Mouse (Mus musculus) hindbrain, embryonic 12.5 days (tissue): ENCODE results near the gene Mettl6. TPM values are rescaled to one million over a fixed set of nuclear protein-coding genes. Genes with fewer than 3 reads are reported as not detected.
"Not testable (repeated sequence)": the region's sequence is repeated elsewhere in the genome, so short reads cannot be mapped to it uniquely, and the experiment has no call there.

Experiments used
- ATAC-seq: fragments of 200-750 bp; cut with Nextera tagmentation; 2 replicates; pipeline ENCODE4 v1.8.0; 2017; ENCODE audit warnings: moderate TSS enrichment; ENCODE audit not compliant: low FRiP score
- H3K27ac ChIP-seq: fragments of 300-500 bp; sonication (generic); 2 replicates; pipeline ENCODE4 v1.5.1; 2016; ENCODE audit warnings: mild to moderate bottlenecking
- H3K27me3 ChIP-seq: fragments of 300-500 bp; sonication (generic); 2 replicates; pipeline ENCODE4 v1.6.1; 2016; ENCODE audit warnings: mild to moderate bottlenecking
- H3K36me3 ChIP-seq: fragments of 300-500 bp; sonication (generic); 2 replicates; pipeline ENCODE4 v1.6.1; 2016; ENCODE audit warnings: mild to moderate bottlenecking
- H3K4me1 ChIP-seq: fragments of 300-500 bp; sonication (generic); 2 replicates; pipeline ENCODE4 v1.6.1; 2016
- H3K4me2 ChIP-seq: fragments of 300-500 bp; sonication (generic); replicated peaks from 2 replicates; pipeline ENCODE4 v1.6.1; 2016; ENCODE audit warnings: mild to moderate bottlenecking
- H3K4me3 ChIP-seq: fragments of 300-500 bp; sonication (generic); 2 replicates; pipeline ENCODE4 v1.5.1; 2016; ENCODE audit warnings: mild to moderate bottlenecking
- H3K9ac ChIP-seq: fragments of 300-500 bp; sonication (generic); 2 replicates; pipeline ENCODE4 v1.6.1; 2016; ENCODE audit warnings: mild to moderate bottlenecking, moderate library complexity
- H3K9me3 ChIP-seq: fragments of 300-500 bp; sonication (generic); replicated peaks from 2 replicates; pipeline ENCODE4 v1.6.1; 2016; ENCODE audit warnings: mild to moderate bottlenecking
- WGBS: fragments of 180-500 bp; shearing (Covaris S2); methylation state at CpG from one replicate; pipeline ENCODE4 v1.1.7; 2016; 5-methylcytosine and 5-hydroxymethylcytosine counted together
- polyA plus RNA-seq: library from polyadenylated mRNA; unstranded; fragments of >200 nt; fragmentation: Nextera tagmentation; extraction: Ambion mirVana; gene quantifications from 2 replicates; pipeline ENCODE4 v1.2.1, GENCODE M21; 2016

The Mettl6 gene
- polyA plus RNA-seq, 1 experiment from 2014 or later: 62.6 TPM

- Histone ChIP-seq H3K4me2 (no peak overlapping the region), H3K27ac (no peak overlapping the region), H3K27me3 (no peaks in the 10 kb centered on the region), H3K4me1 (no peaks in the 10 kb centered on the region), H3K9me3 (no peaks in the 10 kb centered on the region), H3K36me3 (no peaks in the 10 kb centered on the region), H3K4me3 (no peak overlapping the region), H3K9ac (no peak overlapping the region)
- ATAC-seq: no peak
- 54% methylated on average over 8 of the region's 8 CpGs for WGBS
Observed at GRCm38 (mm10) chr14:31464176-31464575, 30.7 kb downstream of the Mettl6 start.

DNA sequence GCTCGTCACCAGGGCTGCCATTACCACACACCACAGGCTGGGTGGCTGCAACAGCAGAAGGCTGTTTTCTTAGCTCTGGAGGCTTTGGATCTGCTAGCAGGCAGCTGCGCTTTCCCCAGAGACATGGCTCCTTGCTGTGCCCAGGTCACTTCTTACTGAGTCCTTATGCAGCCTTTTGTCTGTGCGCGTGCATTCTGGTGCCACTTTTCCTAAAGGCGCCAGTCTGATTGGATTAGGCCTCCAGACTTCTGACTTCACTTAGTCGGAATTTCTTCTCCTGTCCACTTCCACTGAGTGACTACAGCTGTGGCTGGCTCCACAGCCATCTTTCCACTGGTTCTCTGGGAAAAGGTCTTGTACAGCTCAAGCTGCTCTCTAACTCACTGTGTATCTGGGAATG is 32.0 kb downstream of the Mettl6 start:
- no peak overlapping the region for H3K4me3 ChIP-seq
- no peak overlapping the region for H3K27ac ChIP-seq
- 78% methylated on average over 6 of the region's 6 CpGs for WGBS
- ATAC-seq: no peak
- H3K27me3 ChIP-seq: no peaks in the 10 kb centered on the region
- H3K9me3 ChIP-seq: no peaks in the 10 kb centered on the region
- H3K36me3 ChIP-seq: no peaks in the 10 kb centered on the region
- no peaks in the 10 kb centered on the region for H3K4me1 ChIP-seq
- H3K4me2 ChIP-seq: no peak overlapping the region
- H3K9ac ChIP-seq: no peak overlapping the region

DNA sequence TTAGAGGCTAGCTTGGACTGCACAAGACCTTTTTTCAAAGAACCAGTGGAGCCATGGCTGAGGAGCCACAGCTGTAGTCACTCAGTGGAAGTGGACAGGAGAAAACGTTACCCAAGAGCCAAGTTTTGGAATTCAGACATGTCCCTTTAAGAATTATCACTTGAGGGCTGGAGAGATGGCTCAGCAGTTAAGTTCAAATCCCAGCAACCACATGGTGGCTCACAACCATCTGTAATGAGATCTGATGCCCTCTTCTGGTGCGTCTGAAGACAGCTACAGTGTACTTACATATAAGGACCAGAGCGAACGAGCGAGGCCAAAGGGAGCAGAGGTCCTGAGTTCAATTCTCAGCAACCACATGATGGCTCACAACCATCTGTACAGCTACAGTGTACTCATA is 32.6 kb downstream of the Mettl6 start:
- H3K9me3 ChIP-seq, H3K27ac ChIP-seq, H3K4me3 ChIP-seq, ATAC-seq, H3K9ac ChIP-seq, H3K27me3 ChIP-seq, H3K36me3 ChIP-seq, H3K4me1 ChIP-seq, H3K4me2 ChIP-seq: not testable (repeated sequence)
- 80% methylated on average over 5 of the region's 5 CpGs for WGBS

GRCm38 (mm10) chr14:31458006-31458405 is 36.8 kb downstream of the Mettl6 start:
- H3K27me3 ChIP-seq: no peaks in the 10 kb centered on the region
- no peaks in the 10 kb centered on the region for H3K4me1 ChIP-seq
- no peak overlapping the region for H3K27ac ChIP-seq
- H3K36me3 ChIP-seq: no peaks in the 10 kb centered on the region
- no peak overlapping the region for H3K4me3 ChIP-seq
- 84% methylated on average over 12 of the region's 12 CpGs for WGBS
- no peak overlapping the region for H3K4me2 ChIP-seq
- no peaks in the 10 kb centered on the region for H3K9me3 ChIP-seq
- H3K9ac ChIP-seq: no peak overlapping the region
- no peak for ATAC-seq

DNA sequence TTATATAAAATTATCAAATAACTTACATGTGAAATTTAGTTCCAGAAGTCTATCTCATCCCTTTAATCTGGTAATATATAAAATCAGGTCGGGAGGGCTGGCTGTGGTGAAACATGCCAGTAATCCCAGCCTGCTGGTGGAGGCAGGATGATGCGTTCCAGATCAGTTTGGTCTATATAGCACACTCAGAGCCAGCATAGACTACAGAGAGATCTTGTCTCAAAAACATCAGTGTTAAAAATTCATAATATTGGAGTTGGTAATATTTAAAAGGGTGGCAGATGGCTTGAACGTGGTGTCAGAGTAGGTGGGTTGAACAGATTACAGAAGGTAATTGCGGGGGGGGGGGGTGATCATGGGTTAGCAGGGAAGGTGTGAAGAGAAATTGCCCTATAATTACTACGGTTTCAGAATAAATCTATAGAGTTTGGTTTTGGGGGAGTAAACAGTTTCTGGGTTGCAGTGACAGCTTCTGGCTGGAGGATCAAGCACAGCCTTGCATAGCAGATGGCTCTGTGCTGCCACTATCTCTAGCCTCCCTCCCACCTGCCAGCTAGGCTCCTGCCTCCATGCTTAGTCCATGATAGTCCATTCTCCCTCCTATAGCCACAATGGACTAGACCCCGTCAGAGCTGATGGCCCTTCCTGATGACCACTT is 38.6 kb downstream of the Mettl6 start:
- H3K36me3 ChIP-seq: no peaks in the 10 kb centered on the region
- WGBS: 90% methylated on average over 6 of the region's 6 CpGs
- H3K4me2 ChIP-seq: no peak overlapping the region
- H3K4me3 ChIP-seq: no peak overlapping the region
- ATAC-seq: no peak
- H3K9ac ChIP-seq: no peak overlapping the region
- no peaks in the 10 kb centered on the region for H3K4me1 ChIP-seq
- H3K27me3 ChIP-seq: no peaks in the 10 kb centered on the region
- no peaks in the 10 kb centered on the region for H3K9me3 ChIP-seq
- no peak overlapping the region for H3K27ac ChIP-seq

DNA sequence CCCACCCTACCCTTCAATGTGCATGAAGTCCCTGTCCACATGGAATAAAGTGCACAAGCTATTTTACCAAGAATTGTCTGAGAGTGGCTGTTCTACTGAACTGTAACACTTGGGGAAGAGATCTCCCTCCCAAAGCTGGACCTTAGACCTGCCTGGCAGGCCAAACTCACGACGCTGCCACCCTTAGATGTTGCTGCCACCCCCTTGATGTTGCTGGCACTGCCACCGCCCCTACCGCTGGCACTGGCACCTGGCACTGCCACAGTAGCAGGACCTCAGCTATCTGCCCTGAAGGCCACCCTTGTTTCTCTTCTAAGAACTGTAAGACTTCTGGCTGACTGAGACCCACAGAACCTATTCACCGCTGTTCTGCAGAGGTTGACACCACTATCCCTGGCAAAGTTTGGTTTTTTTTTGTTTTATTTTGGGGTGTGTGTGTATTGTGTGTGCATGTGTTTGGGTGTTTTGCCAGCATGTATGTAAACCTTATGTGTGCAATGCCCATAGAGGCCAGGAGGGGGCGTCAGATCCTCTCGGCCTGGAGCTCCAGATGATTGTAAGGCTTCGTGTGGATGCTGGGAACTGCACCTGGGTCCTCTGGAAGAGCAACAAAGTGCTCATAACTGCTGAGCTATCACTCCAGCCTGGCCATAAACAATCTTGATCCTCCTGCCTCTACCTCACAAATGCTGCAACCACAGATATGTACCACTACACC is 39.8 kb downstream of the Mettl6 start:
- Histone ChIP-seq H3K9ac (no peak overlapping the region), H3K27me3 (no peaks in the 10 kb centered on the region), H3K4me2 (no peak overlapping the region), H3K4me1 (no peaks in the 10 kb centered on the region), H3K9me3 (no peaks in the 10 kb centered on the region), H3K4me3 (no peak overlapping the region), H3K36me3 (no peaks in the 10 kb centered on the region), H3K27ac (no peak overlapping the region)
- no peak for ATAC-seq
- WGBS: 90% methylated on average over 8 of the region's 8 CpGs

DNA sequence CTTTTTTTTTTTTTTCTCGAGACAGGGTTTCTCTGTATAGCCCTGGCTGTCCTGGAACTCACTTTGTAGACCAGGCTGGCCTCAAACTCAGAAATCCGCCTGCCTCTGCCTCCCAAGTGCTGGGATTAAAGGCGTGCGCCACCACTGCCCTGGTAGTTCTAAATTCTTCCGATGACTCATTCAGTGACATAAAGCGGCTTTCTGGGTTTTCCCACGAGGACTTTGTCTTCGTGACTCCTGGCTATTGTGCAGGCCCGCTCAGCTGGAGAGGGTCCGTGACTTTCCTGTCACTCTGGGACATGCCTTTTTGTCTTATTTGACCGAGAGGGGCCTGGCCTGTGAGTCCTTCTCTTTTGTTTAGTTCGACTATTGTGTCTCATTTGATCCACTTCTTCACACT is 40.9 kb downstream of the Mettl6 start:
- H3K36me3 ChIP-seq, H3K4me3 ChIP-seq, H3K4me1 ChIP-seq, H3K9me3 ChIP-seq, H3K27me3 ChIP-seq, H3K9ac ChIP-seq, ATAC-seq, H3K27ac ChIP-seq, H3K4me2 ChIP-seq: not testable (repeated sequence)
- WGBS: 55% methylated on average over 12 of the region's 12 CpGs

GRCm38 (mm10) chr14:31448994-31449393 is 45.8 kb downstream of the Mettl6 start:
- no peaks in the 10 kb centered on the region for H3K4me1 ChIP-seq
- 71% methylated on average over 5 of the region's 5 CpGs for WGBS
- no peak overlapping the region for H3K4me2 ChIP-seq
- H3K27ac ChIP-seq: no peak overlapping the region
- H3K9me3 ChIP-seq: no peaks in the 10 kb centered on the region
- H3K27me3 ChIP-seq: no peaks in the 10 kb centered on the region
- H3K4me3 ChIP-seq: no peak overlapping the region
- no peak for ATAC-seq
- no peaks in the 10 kb centered on the region for H3K36me3 ChIP-seq
- no peak overlapping the region for H3K9ac ChIP-seq

DNA sequence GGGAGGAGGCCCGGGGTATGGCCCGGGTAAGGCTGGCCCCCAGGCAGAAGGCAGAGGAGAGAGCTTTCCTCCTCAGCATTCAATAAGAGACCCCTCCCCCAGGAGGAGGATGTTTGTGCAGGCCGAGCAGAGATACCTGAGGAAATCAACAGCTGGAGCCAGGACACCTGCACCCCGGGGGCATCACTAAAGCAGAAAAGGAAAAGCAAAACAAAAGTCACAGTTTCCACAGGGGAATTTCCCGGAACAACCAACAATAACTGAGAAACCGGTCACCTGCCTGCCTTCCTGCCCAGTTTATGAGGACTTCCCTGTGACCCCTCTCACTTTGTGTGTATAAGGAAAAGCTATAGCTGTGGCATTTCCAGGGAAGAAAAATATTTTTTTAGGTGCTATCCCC is 51.2 kb downstream of the Mettl6 start:
- no peak for ATAC-seq
- 69% methylated on average over 6 of the region's 6 CpGs for WGBS

DNA sequence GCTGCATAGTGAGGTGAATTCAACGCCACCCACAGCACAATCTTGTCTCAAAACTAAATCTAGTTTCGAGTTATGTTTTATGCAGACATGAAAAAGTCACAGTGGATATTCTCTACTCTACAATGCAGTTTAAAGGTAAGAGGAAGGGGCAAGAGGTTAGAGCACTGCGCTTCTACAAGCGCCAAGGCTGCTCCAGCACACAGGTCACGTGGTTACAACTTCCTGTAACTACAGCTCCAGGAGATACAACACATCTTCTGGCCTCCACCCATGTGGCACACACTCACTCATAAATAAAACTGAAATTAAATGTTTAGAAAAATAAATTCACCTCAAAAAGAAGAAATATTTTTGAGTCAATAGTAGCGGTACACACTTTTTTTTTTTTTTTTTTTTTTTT is 54.1 kb downstream of the Mettl6 start:
- no peak for ATAC-seq
- H3K9me3 ChIP-seq: no peaks in the 10 kb centered on the region
- no peak overlapping the region for H3K27ac ChIP-seq
- H3K27me3 ChIP-seq: peaks cover 7% of the 10 kb centered on the region; the same call in 1 of the 2 replicates
- H3K4me2 ChIP-seq: no peak overlapping the region
- H3K4me3 ChIP-seq: no peak overlapping the region
- 85% methylated on average over 6 of the region's 6 CpGs for WGBS
- H3K4me1 ChIP-seq: 0 out of 2 replicates have a peak, but pooled peaks cover 4% of the 10 kb centered on the region
- no peaks in the 10 kb centered on the region for H3K36me3 ChIP-seq
- no peak overlapping the region for H3K9ac ChIP-seq

More for the DNA sequence above, 51.2 kb downstream of the Mettl6 start:
- no peaks in the 10 kb centered on the region for H3K9me3 ChIP-seq
- H3K4me2 ChIP-seq: no peak overlapping the region
- no peaks in the 10 kb centered on the region for H3K27me3 ChIP-seq
- H3K36me3 ChIP-seq: no peaks in the 10 kb centered on the region
- H3K4me3 ChIP-seq: no peak overlapping the region
- H3K27ac ChIP-seq: no peak overlapping the region
- H3K9ac ChIP-seq: no peak overlapping the region
- no peaks in the 10 kb centered on the region for H3K4me1 ChIP-seq

GRCm38 (mm10) chr14:31440230-31440629 is 54.6 kb downstream of the Mettl6 start:
- no peak for ATAC-seq
- Histone ChIP-seq H3K4me2 (no peak overlapping the region), H3K4me1 (0 out of 2 replicates have a peak, but pooled peaks cover 4% of the 10 kb centered on the region), H3K36me3 (no peaks in the 10 kb centered on the region), H3K27me3 (peaks cover 7% of the 10 kb centered on the region; the same call in 1 of the 2 replicates), H3K9me3 (no peaks in the 10 kb centered on the region), H3K4me3 (no peak overlapping the region), H3K27ac (no peak overlapping the region), H3K9ac (no peak overlapping the region)
- 43% methylated on average over 3 of the region's 3 CpGs for WGBS

DNA sequence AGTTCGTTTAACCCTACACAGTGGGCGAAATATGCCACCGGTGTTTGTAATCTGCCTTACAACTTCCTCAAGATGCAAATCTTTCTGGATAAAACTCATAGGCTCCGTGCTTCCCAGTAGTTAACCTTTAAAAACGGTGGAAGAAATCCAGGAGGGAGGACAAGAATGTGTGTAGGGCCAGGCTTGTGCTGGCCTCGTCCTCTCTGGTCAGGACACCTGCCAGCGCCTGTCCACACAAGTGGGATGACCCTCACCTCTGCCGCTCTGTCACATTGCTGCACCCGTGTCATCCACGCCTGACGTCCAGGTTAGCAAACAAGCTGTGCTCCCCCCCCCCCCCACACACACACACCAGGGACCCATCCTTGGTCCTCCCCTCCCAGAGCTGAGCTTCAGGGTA is 55.6 kb downstream of the Mettl6 start:
- Histone ChIP-seq H3K27me3 (peaks cover 7% of the 10 kb centered on the region; the same call in 1 of the 2 replicates), H3K4me3 (no peak overlapping the region), H3K36me3 (no peaks in the 10 kb centered on the region), H3K27ac (no peak overlapping the region), H3K9me3 (no peaks in the 10 kb centered on the region), H3K9ac (no peak overlapping the region), H3K4me2 (no peak overlapping the region), H3K4me1 (0 out of 2 replicates have a peak, but pooled peaks cover 4% of the 10 kb centered on the region)
- no peak for ATAC-seq
- 83% methylated on average over 11 of the region's 11 CpGs for WGBS
